Mouse (Mus musculus) testis, adult 2 months (tissue): ENCODE measurements at regions not wholly inside any gene's neighbourhood (a gene's known extent, or its start where the extent isn't known, plus 50 kb on each side); places are given as distances from the start of the nearest gene placed in this dataset.

ENCODE experiments used
- CTCF ChIP-seq: fragments of 200-500 bp; IDR thresholded peaks from 2 replicates; pipeline ENCODE4 v1.5.1; 2012; ENCODE audit warnings: low read depth, mild to moderate bottlenecking, inconsistent platforms, low read length, moderate library complexity; ENCODE audit not compliant: control insufficient read depth, insufficient read depth, insufficient replicate concordance
- POLR2A ChIP-seq: fragments of 200-500 bp; IDR thresholded peaks from 2 replicates; pipeline ENCODE4 v1.6.1; 2012; ENCODE audit warnings: low read depth, mild to moderate bottlenecking, inconsistent platforms, low read length, moderate library complexity; ENCODE audit not compliant: control insufficient read depth

- no peak for TF ChIP-seq CTCF
- TF ChIP-seq POLR2A: no peak
Measured at GRCm38 (mm10) chr2:10737458-10737775, 367.1 kb downstream of the Sfmbt2 start.
